Mouse (Mus musculus) MEL (cell line): ENCODE data around the gene Nox3. TPM values are rescaled to one million over a fixed set of nuclear protein-coding genes. Genes with fewer than 3 reads are reported as not detected.

Experiments used
- DNase-seq: peaks from one replicate; pipeline ENCODE4 v3.0.0; 2011; ENCODE audit warnings: low read depth, low spot score
- H3K27ac ChIP-seq: 2 replicates; pipeline ENCODE4 v1.5.1; 2012; ENCODE audit warnings: low read depth, mild to moderate bottlenecking, control low read depth, low read length, moderate library complexity; ENCODE audit not compliant: control insufficient read depth
- H3K27me3 ChIP-seq, 2 experiments: fragments of 150-350 bp in 1 of 2; sonication (generic) in 1 of 2; 2 replicates each; pipeline ENCODE4 v1.6.1; 2012; ENCODE audit warnings: low read length in 2 of 2, mild to moderate bottlenecking in 2 of 2, improper control_type of control experiment in 1 of 2, moderate library complexity in 1 of 2; ENCODE audit not compliant: insufficient read depth in 2 of 2, control insufficient read depth in 1 of 2
- H3K36me3 ChIP-seq, 2 experiments: 2 replicates each; pipeline ENCODE4 v1.6.1; 2012 to 2014; ENCODE audit warnings: low read length in 2 of 2, improper control_type of control experiment in 1 of 2, inconsistent platforms in 1 of 2, mild to moderate bottlenecking in 1 of 2; ENCODE audit not compliant: insufficient read depth in 2 of 2, control insufficient read depth in 1 of 2
- H3K4me1 ChIP-seq, 2 experiments: fragments of 150-350 bp in 1 of 2; sonication (generic) in 1 of 2; 2 replicates each; pipeline ENCODE4 v1.6.1; 2012; ENCODE audit warnings: low read length in 2 of 2, improper control_type of control experiment in 1 of 2, mild to moderate bottlenecking in 1 of 2; ENCODE audit not compliant: insufficient read depth in 2 of 2, control insufficient read depth in 1 of 2
- H3K4me3 ChIP-seq, 2 experiments: fragments of 150-350 bp in 1 of 2; sonication (generic) in 1 of 2; 2 replicates each; pipeline ENCODE4 v1.5.1; 2012; ENCODE audit warnings: low read depth in 2 of 2, low read length in 2 of 2, mild to moderate bottlenecking in 2 of 2, moderate library complexity in 2 of 2, control low read depth in 1 of 2, improper control_type of control experiment in 1 of 2; ENCODE audit not compliant: control insufficient read depth in 1 of 2, insufficient read depth in 1 of 2
- H3K79me2 ChIP-seq: 2 replicates; pipeline ENCODE4 v1.6.1; 2012; ENCODE audit warnings: mild to moderate bottlenecking, low read length, moderate library complexity; ENCODE audit not compliant: control insufficient read depth, poor library complexity, insufficient read depth
- H3K9ac ChIP-seq: 2 replicates; pipeline ENCODE4 v1.6.1; 2012; ENCODE audit warnings: low read depth, mild to moderate bottlenecking, control low read depth, low read length, moderate library complexity; ENCODE audit not compliant: control insufficient read depth, poor library complexity, severe bottlenecking
- H3K9me3 ChIP-seq: fragments of 150-350 bp; sonication (generic); replicated peaks from 2 replicates; pipeline ENCODE4 v1.6.1; 2012; ENCODE audit warnings: mild to moderate bottlenecking, low read length, improper control_type of control experiment, moderate library complexity; ENCODE audit not compliant: insufficient read depth
- CHD1 ChIP-seq: IDR thresholded peaks from 2 replicates; pipeline ENCODE4 v1.6.1; 2012; ENCODE audit warnings: low read depth, mild to moderate bottlenecking, inconsistent platforms, low read length, improper control_type of control experiment
- CHD2 ChIP-seq: IDR thresholded peaks from 2 replicates; pipeline ENCODE4 v1.6.1; 2011; ENCODE audit warnings: low read length, improper control_type of control experiment
- CTCF ChIP-seq, 3 experiments: IDR thresholded peaks in 2 of 3; conservative IDR thresholded peaks in 1 of 3; 2 replicates each; pipeline ENCODE4 v1.5.1; 2011 to 2012; ENCODE audit warnings: low read length in 3 of 3, low read depth in 2 of 3, mild to moderate bottlenecking in 2 of 3, improper control_type of control experiment in 1 of 3, inconsistent platforms in 1 of 3, mixed read lengths in 1 of 3, moderate library complexity in 1 of 3; ENCODE audit not compliant: control insufficient read depth in 1 of 3, insufficient read depth in 1 of 3, poor library complexity in 1 of 3, severe bottlenecking in 1 of 3
- EP300 ChIP-seq, 2 experiments: IDR thresholded peaks; 2 replicates each; pipeline ENCODE4 v1.6.1; 2011; ENCODE audit warnings: improper control_type of control experiment in 2 of 2, low read length in 2 of 2, low read depth in 1 of 2, mild to moderate bottlenecking in 1 of 2
- ETS1 ChIP-seq: IDR thresholded peaks from 2 replicates; pipeline ENCODE4 v1.6.1; 2012; ENCODE audit warnings: low read depth, mild to moderate bottlenecking, inconsistent platforms, low read length, improper control_type of control experiment, moderate library complexity
- GABPA ChIP-seq: IDR thresholded peaks from 2 replicates; pipeline ENCODE4 v1.6.1; 2012; ENCODE audit warnings: low read depth, mild to moderate bottlenecking, inconsistent platforms, low read length, improper control_type of control experiment, moderate library complexity
- GATA1 ChIP-seq: IDR thresholded peaks from 2 replicates; pipeline ENCODE4 v1.6.1; 2011; ENCODE audit warnings: low read depth, low read length, improper control_type of control experiment
- KAT2A ChIP-seq: conservative IDR thresholded peaks from 2 replicates; pipeline ENCODE4 v1.6.1; 2012; ENCODE audit warnings: low read depth, low read length, improper control_type of control experiment, inconsistent platforms
- MAFK ChIP-seq: IDR thresholded peaks from 2 replicates; pipeline ENCODE4 v1.6.1; 2011; ENCODE audit warnings: low read depth, mild to moderate bottlenecking, low read length, improper control_type of control experiment, borderline replicate concordance
- MAX ChIP-seq: IDR thresholded peaks from 2 replicates; pipeline ENCODE4 v1.6.1; 2011; ENCODE audit warnings: low read length, improper control_type of control experiment
- MEF2A ChIP-seq: IDR thresholded peaks from 2 replicates; pipeline ENCODE4 v1.6.1; 2014; ENCODE audit warnings: low read depth, mild to moderate bottlenecking, inconsistent platforms, low read length, improper control_type of control experiment; ENCODE audit not compliant: poor library complexity, insufficient replicate concordance, severe bottlenecking; ENCODE audit errors: extremely low read depth
- MXI1 ChIP-seq: IDR thresholded peaks from 2 replicates; pipeline ENCODE4 v1.6.1; 2011; ENCODE audit warnings: mild to moderate bottlenecking, low read depth, low read length, improper control_type of control experiment
- NRF1 ChIP-seq: IDR thresholded peaks from 2 replicates; pipeline ENCODE4 v1.6.1; 2014; ENCODE audit warnings: low read depth, mild to moderate bottlenecking, inconsistent platforms, low read length, improper control_type of control experiment, moderate library complexity; ENCODE audit not compliant: poor library complexity, insufficient read depth, severe bottlenecking
- POLR2A ChIP-seq, 2 experiments: IDR thresholded peaks; 2 replicates each; pipeline ENCODE4 v1.6.1; 2011 to 2012; ENCODE audit warnings: low read length in 2 of 2, mild to moderate bottlenecking in 2 of 2, control low read depth in 1 of 2, improper control_type of control experiment in 1 of 2, low read depth in 1 of 2, moderate library complexity in 1 of 2; ENCODE audit not compliant: control insufficient read depth in 1 of 2, insufficient read depth in 1 of 2, poor library complexity in 1 of 2
- POLR2AphosphoS5 ChIP-seq: IDR thresholded peaks from 2 replicates; pipeline ENCODE4 v1.6.1; 2012; ENCODE audit warnings: low read depth, borderline replicate concordance, mild to moderate bottlenecking, inconsistent platforms, low read length, moderate library complexity, mixed read lengths
- RAD21 ChIP-seq: IDR thresholded peaks from 2 replicates; pipeline ENCODE4 v1.6.1; 2011; ENCODE audit warnings: mild to moderate bottlenecking, low read depth, low read length, improper control_type of control experiment
- RCOR1 ChIP-seq: IDR thresholded peaks from 2 replicates; pipeline ENCODE4 v1.6.1; 2012; ENCODE audit warnings: low read depth, mild to moderate bottlenecking, inconsistent platforms, low read length, improper control_type of control experiment
- SIN3A ChIP-seq: IDR thresholded peaks from 2 replicates; pipeline ENCODE4 v1.6.1; 2012; ENCODE audit warnings: low read length, improper control_type of control experiment, inconsistent platforms
- SMC3 ChIP-seq: IDR thresholded peaks from 2 replicates; pipeline ENCODE4 v1.6.1; 2011; ENCODE audit warnings: low read depth, low read length, improper control_type of control experiment
- TBP ChIP-seq: IDR thresholded peaks from 2 replicates; pipeline ENCODE4 v1.8.0; 2011; ENCODE audit warnings: low read depth, low read length, improper control_type of control experiment
- TCF12 ChIP-seq: IDR thresholded peaks from 2 replicates; pipeline ENCODE4 v1.6.1; 2014; ENCODE audit warnings: low read depth, mild to moderate bottlenecking, inconsistent platforms, low read length, improper control_type of control experiment, moderate library complexity
- USF1 ChIP-seq: IDR thresholded peaks from 2 replicates; pipeline ENCODE4 v1.6.1; 2014; ENCODE audit warnings: low read depth, mild to moderate bottlenecking, inconsistent platforms, low read length, improper control_type of control experiment, moderate library complexity
- ZC3H11A ChIP-seq: IDR thresholded peaks from 2 replicates; pipeline ENCODE4 v1.6.1; 2012; ENCODE audit warnings: low read depth, mild to moderate bottlenecking, inconsistent platforms, low read length, improper control_type of control experiment
- ZKSCAN1 ChIP-seq: IDR thresholded peaks from 2 replicates; pipeline ENCODE4 v1.6.1; 2012; ENCODE audit warnings: low read depth, mild to moderate bottlenecking, inconsistent platforms, low read length, improper control_type of control experiment, moderate library complexity
- ZMIZ1 ChIP-seq: IDR thresholded peaks from 2 replicates; pipeline ENCODE4 v1.6.1; 2012; ENCODE audit warnings: low read depth, mild to moderate bottlenecking, inconsistent platforms, low read length, improper control_type of control experiment, moderate library complexity
- polyA plus RNA-seq, 2 experiments: library from polyadenylated mRNA; stranded (reverse) in 1 of 2; unstranded in 1 of 2; fragments of >175 nt in 1 of 2; fragments of >200 nt in 1 of 2; gene quantifications; 2 replicates each; pipeline versions ENCODE4 v1.2.1 to v1.2.4; 2012; ENCODE audit warnings: low replicate concordance in 2 of 2, low read depth in 1 of 2; ENCODE audit not compliant: insufficient read length in 2 of 2, insufficient read depth in 1 of 2, missing spikeins in 1 of 2
- total RNA-seq: library from RNA; depleted of rRNA; stranded (reverse); fragments of 300-350 nt; gene quantifications from 2 replicates; pipeline ENCODE4 v1.2.3, GENCODE M21; 2012

The Nox3 gene
- total and polyA plus RNA-seq, 3 experiments = not detected

DNA sequence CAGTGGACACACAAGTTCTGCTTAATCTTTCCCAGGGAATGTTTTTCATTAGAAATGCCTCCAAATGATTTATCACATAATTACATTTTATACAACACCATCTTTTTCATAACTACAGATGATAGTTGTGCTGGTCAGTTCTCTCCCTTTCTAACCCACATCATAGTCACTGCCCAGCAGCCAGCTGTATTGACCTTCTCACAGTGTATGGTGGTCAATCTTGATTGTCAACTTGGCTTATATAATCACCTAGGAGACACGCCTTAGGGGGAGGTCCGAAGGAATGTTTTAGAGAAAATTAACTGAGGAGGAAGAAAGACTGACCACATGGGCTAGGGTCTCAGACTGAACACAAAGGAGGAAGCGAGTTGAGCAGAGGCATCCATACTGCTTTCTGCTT, 57.3 kb downstream of the Nox3 start:
- H3K4me3 ChIP-seq = no peak overlapping the region
- no peak for DNase-seq
- H3K27ac ChIP-seq = no peak overlapping the region
- no peaks in the 10 kb centered on the region for H3K4me1 ChIP-seq
- no peaks in the 10 kb centered on the region for H3K36me3 ChIP-seq
- no peaks in the 10 kb centered on the region for H3K79me2 ChIP-seq
- no peak overlapping the region for H3K9ac ChIP-seq
- TF ChIP-seq MXI1 = no peak
- no peaks in the 10 kb centered on the region for H3K9me3 ChIP-seq
- no peaks in the 10 kb centered on the region for H3K27me3 ChIP-seq

DNA sequence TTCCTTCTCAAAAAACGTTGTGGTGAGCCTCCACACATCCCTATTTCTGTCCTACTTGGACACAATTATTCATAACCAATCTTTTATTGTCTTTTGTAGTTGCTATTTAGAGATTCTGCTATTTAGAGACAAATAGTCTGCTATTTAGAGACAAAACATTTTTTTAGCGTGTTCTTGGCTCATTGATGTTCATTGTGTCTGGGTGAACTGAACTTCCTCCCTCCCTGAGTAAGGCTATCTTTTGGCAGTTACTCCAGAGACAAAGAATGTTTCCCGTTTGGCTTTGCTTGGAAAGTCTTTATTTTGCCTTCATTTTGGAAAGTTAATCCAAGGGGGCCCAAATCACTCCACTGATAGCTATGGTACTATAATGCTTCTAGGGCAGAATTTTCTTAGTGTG, 63.6 kb downstream of the Nox3 start:
- no peak for TF ChIP-seq USF1
- no peak for TF ChIP-seq MAFK
- no peak for TF ChIP-seq CTCF (IDR thresholded peaks at IDR 0.05 in 2 of 3, conservative IDR thresholded peaks at IDR 0.05 in 1 of 3; ENCODE audit: control insufficient read depth in 1 of 3, insufficient read depth in 1 of 3, low read depth in 2 of 3, low read length in 3 of 3, poor library complexity in 1 of 3, severe bottlenecking in 1 of 3)
- no peak for TF ChIP-seq NRF1
- TF ChIP-seq KAT2A = no peak
- TF ChIP-seq ETS1 = no peak
- TF ChIP-seq POLR2A (IDR thresholded peaks at IDR 0.05; ENCODE audit: control insufficient read depth in 1 of 2, insufficient read depth in 1 of 2, low read depth in 1 of 2, low read length in 2 of 2, poor library complexity in 1 of 2) = no peak
- TF ChIP-seq MXI1 = no peak
- TF ChIP-seq ZC3H11A = no peak
- no peak for TF ChIP-seq CHD1

DNA sequence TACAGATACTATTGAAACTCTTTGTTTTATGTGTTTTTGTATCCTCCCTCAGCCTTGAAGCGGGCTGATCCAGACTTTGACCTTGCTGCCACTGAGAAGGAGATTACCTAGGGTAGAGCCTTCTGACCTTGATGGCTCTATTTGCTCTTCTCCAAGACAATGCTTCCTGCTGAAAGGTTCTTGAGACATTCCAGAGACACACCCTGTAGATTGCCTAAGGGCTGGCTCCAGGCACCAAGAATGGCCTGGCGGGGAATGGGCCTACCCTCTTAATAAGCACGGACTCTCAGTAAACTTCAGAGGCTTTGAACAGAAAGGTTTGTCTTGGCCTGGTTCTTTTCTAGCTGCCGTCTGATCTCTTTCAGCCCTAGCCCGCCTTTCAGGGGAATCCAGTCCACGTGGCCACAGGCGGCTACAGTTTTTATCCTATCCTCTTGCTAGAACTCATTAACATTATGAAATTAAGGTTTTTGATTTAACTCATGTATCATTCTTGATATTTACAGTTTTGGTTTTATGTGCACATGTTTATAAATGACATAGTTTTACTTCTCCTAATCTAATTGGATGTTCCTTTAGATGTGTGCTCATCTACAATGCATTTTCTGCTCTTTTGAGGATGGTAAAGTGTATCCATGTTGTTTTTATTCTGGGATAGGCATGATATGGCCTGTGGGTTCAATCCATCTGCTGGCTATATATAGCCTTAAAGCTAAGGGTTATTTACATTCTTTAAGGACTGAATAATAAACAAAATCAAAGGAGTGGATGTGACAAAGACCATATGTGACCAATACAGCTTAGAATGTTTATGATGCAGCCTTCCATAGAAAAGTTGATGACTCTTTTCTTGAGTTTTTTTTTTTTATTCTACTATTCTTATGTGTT, 79.5 kb downstream of the Nox3 start:
- Histone ChIP-seq H3K27ac (no peak overlapping the region), H3K9ac (no peak overlapping the region), H3K4me1 (no peaks in the 10 kb centered on the region), H3K36me3 (no peaks in the 10 kb centered on the region), H3K79me2 (no peaks in the 10 kb centered on the region), H3K4me3 (no peak overlapping the region), H3K27me3 (no peaks in the 10 kb centered on the region), H3K9me3 (no peaks in the 10 kb centered on the region)
- DNase-seq = no peak
- TF ChIP-seq RCOR1 (no peak), CHD2 (no peak), RAD21 (no peak), ETS1 (no peak), MAX (no peak), USF1 (no peak), POLR2A (IDR thresholded peaks at IDR 0.05; ENCODE audit: control insufficient read depth in 1 of 2, insufficient read depth in 1 of 2, low read depth in 1 of 2, low read length in 2 of 2, poor library complexity in 1 of 2) (no peak), MEF2A (no peak), POLR2AphosphoS5 (no peak), ZKSCAN1 (no peak), TCF12 (no peak), ZC3H11A (no peak), GABPA (no peak), GATA1 (no peak), ZMIZ1 (no peak), EP300 (IDR thresholded peaks at IDR 0.05; ENCODE audit: low read depth in 1 of 2, low read length in 2 of 2) (no peak), SIN3A (no peak), SMC3 (no peak), TBP (no peak)

More for the DNA sequence above, 63.6 kb downstream of the Nox3 start:
- Histone ChIP-seq H3K9me3 (no peaks in the 10 kb centered on the region), H3K4me3 (no peak overlapping the region), H3K27me3 (no peaks in the 10 kb centered on the region), H3K9ac (no peak overlapping the region), H3K36me3 (no peaks in the 10 kb centered on the region), H3K4me1 (no peaks in the 10 kb centered on the region), H3K79me2 (no peaks in the 10 kb centered on the region), H3K27ac (no peak overlapping the region)
- no peak for DNase-seq
